Mouse (Mus musculus) gastrocnemius, postnatal 10 days (tissue): ENCODE results near the gene Myb. TPM values are rescaled to one million over a fixed set of nuclear protein-coding genes. Genes with fewer than 3 reads are reported as not detected.

ENCODE experiments used
- DNase-seq: peaks from one replicate; pipeline ENCODE4 v3.0.0; 2021; ENCODE audit warnings: mixed read lengths
- total RNA-seq, 2 experiments: library from RNA; stranded (reverse); gene quantifications; 2 replicates each; pipeline ENCODE4 v1.2.3; 2021

Myb gene
- total RNA-seq, 2 experiments from 2014 or later: 0.82 to 2.6 TPM

GRCm38 (mm10) chr10:21128086-21128611, 32.6 kb downstream of the Myb start:
- DNase-seq: no peak

DNA sequence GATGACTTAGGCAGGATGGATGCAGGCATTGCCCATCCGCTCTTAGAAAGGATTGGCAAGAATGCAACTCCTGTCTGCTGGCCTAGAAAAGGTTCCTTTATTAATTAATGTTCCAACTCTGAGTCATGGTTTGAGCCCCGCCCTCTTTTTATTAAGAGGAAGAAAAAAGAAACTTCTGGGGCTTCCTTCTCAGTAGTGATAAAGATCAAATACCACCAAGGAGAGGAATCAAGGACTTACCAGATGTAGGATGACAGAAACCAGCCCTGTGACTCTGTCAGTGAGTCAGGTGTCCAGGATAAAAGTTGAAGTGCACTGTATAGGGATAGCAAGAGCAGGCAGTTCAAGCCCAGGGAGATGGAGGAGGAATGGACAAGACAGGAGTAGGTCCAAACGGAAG, 42.4 kb downstream of the Myb start:
- no peak for DNase-seq

- DNase-seq: no peak
These were observed 46.3 kb downstream of the Myb start for GRCm38 (mm10) chr10:21114459-21114858.

DNA sequence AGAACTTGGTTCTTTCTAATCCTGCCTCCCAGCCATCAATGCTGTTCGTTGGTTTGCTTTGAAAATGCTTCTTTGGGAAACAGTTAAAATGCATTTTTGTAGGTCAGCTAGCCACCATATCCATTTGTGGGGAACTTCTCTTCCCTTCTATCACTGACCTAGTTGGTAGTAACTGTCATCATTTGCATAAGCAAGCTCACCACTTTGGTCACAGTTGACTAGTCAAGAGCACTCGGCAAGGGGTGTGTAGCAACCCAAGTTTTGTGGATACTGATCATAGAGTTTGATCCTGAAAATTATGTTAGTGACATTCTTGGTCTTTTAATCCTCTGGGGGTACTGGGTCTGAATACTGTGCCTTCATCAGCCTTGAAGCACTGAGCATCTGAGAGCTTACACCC, 48.1 kb downstream of the Myb start:
- no peak for DNase-seq

GRCm38 (mm10) chr10:21109337-21110056, 51.3 kb downstream of the Myb start:
- DNase-seq: no peak

DNA sequence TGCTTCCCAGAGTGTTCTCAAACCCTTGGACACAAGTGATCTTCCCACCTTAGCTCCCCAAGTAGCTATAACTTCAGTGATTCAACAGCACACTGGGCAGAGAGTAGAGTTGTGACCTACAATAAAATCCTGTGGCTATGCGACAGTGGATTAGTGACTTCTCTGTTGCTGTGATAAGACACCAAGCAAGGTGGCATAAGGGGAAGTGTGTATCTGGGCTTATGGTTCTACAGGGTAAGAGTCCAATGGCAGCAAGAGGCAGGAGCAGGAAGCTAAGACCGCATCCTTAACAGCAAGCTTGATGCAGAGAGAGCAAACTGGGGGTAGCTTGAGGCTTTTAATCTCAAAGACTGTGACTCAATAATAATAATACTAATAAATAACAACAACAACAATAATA, 52.0 kb downstream of the Myb start:
- no peak for DNase-seq

- no peak for DNase-seq
These were observed 52.6 kb downstream of the Myb start for GRCm38 (mm10) chr10:21108182-21108581.

DNA sequence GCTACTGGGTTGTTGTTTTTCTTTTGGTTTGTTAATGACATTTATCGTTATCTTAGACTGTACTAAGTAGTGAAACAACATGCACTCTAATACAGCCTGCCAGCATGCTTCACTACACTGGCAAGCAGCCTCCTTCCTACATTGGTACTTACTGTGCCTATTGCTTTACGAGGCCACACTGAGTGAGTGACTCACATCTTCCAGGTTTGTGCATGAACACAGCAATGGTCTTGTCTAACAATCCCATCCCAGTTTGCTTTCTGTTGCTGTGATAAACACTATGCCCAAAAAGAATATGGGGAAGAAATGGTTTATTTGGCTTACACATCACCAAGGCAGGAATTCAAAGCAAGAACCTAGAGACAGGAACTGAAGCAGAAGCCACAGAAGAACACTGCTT, 55.6 kb downstream of the Myb start:
- DNase-seq: no peak

DNA sequence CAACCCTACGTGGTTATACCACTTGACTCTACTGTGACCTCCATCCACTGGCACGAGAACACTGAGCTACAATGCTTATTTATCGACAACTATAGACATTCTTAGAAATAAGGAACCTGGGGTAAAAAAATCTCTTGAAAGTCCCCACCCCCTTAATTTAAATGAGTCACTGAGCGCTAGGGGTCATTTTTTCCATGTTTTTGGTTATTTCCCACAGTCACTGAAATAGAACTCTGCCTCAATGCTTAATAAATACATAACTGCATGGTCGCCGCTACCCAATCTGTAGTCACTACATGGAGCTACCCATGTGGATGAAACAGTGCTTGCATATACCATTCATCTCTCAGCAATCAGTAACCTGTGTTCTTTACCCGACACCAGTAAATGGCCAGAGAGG, 58.1 kb downstream of the Myb start:
- DNase-seq: no peak

DNA sequence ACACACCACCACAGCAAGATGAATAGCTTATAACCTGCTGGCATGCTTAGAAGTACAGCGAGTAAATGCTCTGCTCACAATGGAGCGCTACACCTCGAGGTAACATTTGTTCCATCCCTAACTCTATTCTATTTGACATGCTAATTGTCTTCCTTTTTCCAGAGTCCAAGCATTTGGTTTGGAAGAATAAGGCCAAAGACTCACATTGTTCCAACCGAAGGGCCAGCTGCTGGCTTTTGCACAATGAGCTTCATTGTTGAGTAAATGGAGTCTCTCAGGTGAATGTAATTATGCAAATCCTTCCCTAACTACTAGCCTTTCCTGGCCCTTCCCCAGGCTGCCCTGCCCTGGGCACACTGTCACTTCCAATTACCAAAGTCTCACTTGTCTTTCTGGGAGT, 58.8 kb downstream of the Myb start:
- DNase-seq: no peak

DNA sequence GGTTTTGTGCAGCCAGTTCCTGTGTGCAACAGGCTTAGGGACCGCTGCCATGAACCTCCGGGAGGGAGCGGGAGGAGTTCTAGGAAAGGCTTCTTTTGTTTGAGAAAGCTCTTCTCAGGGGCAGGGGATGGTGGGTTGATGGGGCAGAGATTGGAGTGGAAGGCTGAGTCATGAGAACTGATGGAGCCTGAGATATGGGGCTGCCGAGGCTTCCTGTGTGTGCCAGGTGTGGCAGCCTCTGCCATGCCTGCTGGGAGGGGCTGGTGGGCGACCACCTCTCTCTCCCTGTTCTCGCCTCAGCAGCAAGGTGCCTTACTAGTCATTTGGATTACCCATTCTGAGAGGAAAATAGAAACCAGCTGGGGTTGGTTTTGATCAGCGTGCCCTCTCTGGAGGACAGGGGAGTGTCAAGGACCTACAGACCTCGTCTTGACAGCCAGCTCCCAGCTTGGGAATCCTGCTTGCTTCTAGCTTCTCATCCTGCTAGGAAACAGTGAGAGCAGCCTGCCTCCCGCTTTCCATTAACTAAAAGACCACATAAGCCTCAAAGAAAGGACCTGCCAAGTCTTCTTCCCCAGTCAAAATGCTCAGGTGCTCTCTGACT, 60.0 kb downstream of the Myb start:
- DNase-seq: no peak

GRCm38 (mm10) chr10:21099515-21099914, 61.3 kb downstream of the Myb start:
- DNase-seq: no peak

DNA sequence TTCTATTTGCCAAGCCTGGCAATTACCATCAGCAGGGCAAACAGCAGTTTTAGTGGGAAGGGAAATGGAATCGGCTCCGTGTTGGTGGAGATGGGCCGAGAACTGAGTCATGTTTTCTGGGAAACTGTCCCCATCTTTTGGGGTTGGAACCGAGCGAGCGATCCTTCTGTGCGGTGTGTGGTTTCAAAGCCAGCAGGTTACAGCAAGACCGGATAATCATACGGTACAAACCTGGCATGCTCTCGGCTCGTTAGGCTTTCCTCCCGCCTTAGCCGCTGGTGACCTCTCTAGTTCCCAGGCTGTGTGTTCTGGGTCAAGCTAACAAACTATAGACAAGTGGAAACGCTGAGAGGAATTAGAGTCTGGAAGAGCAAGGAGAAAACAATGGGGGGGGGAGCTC, 65.2 kb downstream of the Myb start:
- DNase-seq: no peak

DNA sequence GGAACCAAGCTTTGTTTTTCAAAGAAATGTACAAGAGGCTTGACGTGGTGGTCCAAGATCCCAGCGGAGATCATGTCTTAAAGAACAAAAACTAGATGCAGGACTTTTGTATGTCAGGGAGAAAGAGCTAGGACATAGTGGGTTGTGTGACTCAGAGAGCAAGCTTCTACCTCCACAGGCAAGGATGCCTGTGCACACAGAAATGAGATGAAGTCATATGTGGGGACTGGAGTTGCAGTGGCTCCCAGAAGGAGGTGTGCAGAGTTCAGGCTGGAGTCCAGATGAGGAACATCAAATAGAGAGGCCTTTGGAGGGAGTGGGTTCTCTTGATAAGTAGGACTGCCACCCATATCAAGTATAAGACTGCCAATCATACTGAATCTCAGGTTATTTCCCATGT, 65.9 kb downstream of the Myb start:
- DNase-seq: no peak

GRCm38 (mm10) chr10:21093301-21093700, 67.5 kb downstream of the Myb start:
- no peak for DNase-seq

GRCm38 (mm10) chr10:21092501-21093270, 68.1 kb downstream of the Myb start:
- DNase-seq: no peak

DNA sequence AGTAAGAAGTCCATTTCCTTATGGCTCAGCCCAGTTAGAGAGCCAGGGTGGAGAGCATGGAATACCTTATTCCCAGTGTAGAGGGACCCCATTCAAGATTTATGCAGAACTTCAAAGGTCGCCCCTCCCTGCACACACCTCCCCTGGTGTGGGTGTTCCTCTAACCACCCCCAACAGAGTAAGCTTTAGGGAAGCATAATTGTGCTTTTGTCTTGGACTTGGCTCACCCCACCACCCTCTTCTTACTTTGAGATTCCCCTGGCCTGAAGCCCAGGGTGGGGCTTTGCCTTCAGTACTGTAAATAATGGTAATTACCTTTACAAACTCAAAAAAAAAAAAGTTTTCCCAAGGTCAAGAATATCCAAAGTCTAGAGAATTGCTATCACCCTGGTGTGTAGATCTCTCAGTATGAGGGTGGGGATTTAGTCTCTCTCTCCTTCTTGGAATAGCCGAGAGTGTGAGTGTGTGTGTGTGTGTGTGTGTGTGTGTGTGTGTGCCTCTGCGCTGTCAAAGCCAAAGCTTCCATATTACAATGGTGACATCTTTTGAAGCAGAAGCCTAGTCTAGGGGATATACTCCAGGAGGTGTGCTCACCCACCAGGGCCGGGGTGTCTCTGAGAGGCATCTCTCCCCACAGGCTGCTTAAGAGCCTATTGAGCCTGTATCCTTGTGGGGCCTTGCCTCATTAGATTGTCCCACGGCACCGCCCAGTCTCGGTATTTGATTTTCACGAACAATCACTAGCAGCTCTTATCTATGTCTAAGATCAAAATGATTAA, 69.7 kb downstream of the Myb start:
- no peak for DNase-seq

DNA sequence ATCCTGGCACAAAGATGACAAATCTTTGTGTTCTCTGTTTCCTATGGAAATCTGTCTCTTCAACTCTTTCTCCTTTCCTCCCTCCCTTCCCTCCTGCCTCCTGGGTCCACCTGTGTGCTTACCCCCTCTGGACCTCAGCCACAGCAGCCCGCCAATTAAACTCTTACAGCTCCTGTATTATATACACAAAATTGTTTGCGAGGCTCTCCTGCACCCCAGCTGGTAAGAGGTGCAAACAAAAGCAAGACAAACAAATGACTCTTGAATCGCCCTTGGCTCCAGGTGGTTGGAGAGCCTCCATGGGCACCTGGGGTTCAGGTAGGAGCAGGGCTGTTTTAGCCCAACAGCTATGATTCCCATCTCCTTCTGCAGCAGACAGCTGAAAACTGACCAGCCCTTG, 71.2 kb downstream of the Myb start:
- no peak for DNase-seq

DNA sequence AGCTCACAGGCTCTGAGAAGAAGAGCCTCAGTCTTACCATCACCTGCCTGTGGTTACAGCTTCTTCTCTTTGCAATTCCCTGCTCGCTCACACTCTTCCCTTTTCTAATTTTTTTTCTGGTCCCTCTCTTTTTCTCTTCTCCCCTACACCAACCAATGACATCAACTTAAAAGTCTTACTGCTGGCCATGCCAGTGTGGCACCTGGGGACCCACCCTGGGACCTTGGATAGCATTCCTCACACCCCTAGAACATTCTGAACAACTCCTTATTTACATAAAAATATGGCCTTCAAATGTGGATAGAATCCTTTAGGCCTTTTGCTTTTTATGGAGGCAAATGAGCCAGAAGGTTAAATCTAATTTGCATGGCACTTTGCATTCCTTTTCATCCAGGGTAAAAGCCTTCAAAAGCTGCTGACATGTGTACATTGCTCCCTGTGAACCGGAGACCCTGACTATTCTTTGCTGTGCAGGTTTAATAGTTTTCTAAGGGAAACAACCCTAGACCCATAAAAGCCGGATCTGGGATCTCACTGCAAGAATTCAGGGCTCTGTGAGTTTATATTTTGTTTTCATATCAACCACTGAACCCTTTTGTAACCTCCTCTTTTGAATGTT, 73.1 kb downstream of the Myb start:
- DNase-seq: no peak

DNA sequence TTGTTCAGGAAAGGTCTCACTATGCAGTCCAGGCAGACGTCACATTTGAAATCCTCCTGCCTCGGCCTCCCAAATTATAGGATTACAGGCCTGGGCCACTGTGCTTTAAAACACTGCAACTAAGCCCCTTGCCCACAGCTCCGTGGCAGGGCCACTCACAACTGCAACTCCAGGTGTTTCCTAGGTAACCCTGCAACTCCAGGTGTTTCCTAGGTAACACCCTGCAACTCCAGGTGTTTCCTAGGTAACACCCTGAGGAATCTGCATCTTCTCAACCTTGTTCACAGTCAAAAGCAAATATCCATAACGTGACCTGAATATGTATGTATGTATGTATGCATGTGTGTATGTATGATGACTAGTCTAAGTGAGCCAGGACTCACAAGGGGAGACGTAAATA, 75.7 kb downstream of the Myb start:
- DNase-seq: no peak

GRCm38 (mm10) chr10:21083391-21083918, 77.3 kb downstream of the Myb start:
- DNase-seq: no peak

DNA sequence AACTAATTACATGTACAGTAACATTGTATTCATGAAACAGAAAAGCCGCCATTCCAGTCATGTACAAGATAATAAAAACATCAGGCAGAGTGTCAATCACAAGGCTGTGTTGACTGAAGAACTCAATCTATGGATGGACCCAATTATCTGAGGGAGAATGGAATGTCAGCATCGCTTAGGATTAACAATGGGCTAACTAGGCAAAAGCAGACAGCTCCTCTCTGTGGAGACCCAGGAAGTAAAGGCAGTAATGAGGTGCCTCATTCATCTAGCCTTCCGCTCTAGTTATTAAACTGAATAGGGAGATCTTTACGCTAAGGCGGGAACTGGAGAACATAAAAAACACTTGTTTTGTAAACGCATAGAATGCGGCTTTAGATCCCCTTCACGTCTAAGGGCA, 78.3 kb downstream of the Myb start:
- DNase-seq: no peak
